ENCODE assay signal across 27 mouse cellular contexts in genomic region chr2:169787906-169788305, GRCm38 (mm10).
A peak's percentile ranks its signal among the peaks of the same experiment; 100 is the strongest.
DNase-seq lines count a peak whose midpoint lies in the region; ATAC-seq and TF ChIP-seq lines count a peak whose summit lies in the region.
"Had no signal": no experiment of that assay in that cellular context is flagged by ENCODE, and none has a peak within 500 bp of the region (broad histone marks: within the 10 kb centered on the region; RNA-seq: fewer than 3 reads in every experiment).

No protein-coding gene starts in this region.

- 34% methylated on average over 11 of the region's 11 CpGs for whole genome bisulfite sequencing in midbrain, embryonic 14.5 days
- WGBS in midbrain, embryonic 10.5 days, result 84% methylated on average over 11 of the region's 11 CpGs
- WGBS in limb, embryonic 10.5 days, result 24% methylated on average over 11 of the region's 11 CpGs
- WGBS in limb, embryonic 13.5 days, result 8% methylated on average over 11 of the region's 11 CpGs

- no peak for DNase-seq in gastrocnemius, adult 2 months
- DNase-seq in gastrocnemius, adult 18-20 months (ENCODE audit: low spot score), result no peak
- DNase-seq in midbrain, embryonic 14.5 days, result peak; percentile 23
- no peak for DNase-seq in midbrain, embryonic 10.5 days (ENCODE audit: low spot score)
- DNase-seq in limb, embryonic 10.5 days (ENCODE audit: low spot score), result peak; percentile 47
- DNase-seq: B cell, adult 2 months; cerebellum, adult 8-10 months; cerebellum, postnatal 36 days; gastrocnemius, postnatal 14 days; heart, postnatal 14 days; kidney, adult 18-20 months; kidney, postnatal 36 days; lung, postnatal 4 days; right cerebral cortex, adult 18-20 months; thymus, postnatal 4 days had no signal

- no peak overlapping the region for H3K4me3 ChIP-seq in gastrocnemius, adult 2 months
- H3K4me3 ChIP-seq in midbrain, embryonic 14.5 days (replicated peaks; ENCODE audit: low read depth, low read length), result no peak overlapping the region
- no peak overlapping the region for H3K4me3 ChIP-seq in midbrain, embryonic 10.5 days
- no peak overlapping the region for H3K4me3 ChIP-seq in limb, embryonic 10.5 days
- H3K4me3 ChIP-seq in limb, embryonic 13.5 days, result no peak overlapping the region
- H3K4me3 ChIP-seq: hindbrain, embryonic 10.5 days; layer of hippocampus, adult 2 months; left cerebral cortex, adult 2 months; megakaryocyte, embryonic 14.5 days; midbrain, embryonic 13.5 days had no signal

- no peaks in the 10 kb centered on the region for H3K27me3 ChIP-seq in midbrain, embryonic 14.5 days (ENCODE audit: control insufficient read depth, insufficient read depth, low read length)
- 0 out of 2 replicates have a peak, but pooled peaks cover 6% of the 10 kb centered on the region for H3K27me3 ChIP-seq in midbrain, embryonic 10.5 days (ENCODE audit: low read depth, poor library complexity, severe bottlenecking)
- no peaks in the 10 kb centered on the region for H3K27me3 ChIP-seq in limb, embryonic 10.5 days (ENCODE audit: low read depth, poor library complexity, severe bottlenecking)
- H3K27me3 ChIP-seq in limb, embryonic 13.5 days, result 0 out of 2 replicates have a peak, but pooled peaks cover 3% of the 10 kb centered on the region
- H3K27me3 ChIP-seq: CH12.LX; megakaryocyte, embryonic 14.5 days; midbrain, embryonic 13.5 days had no signal

- no peaks in the 10 kb centered on the region for H3K9me3 ChIP-seq in midbrain, embryonic 14.5 days (ENCODE audit: control insufficient read depth, low read length)
- no peaks in the 10 kb centered on the region for H3K9me3 ChIP-seq in midbrain, embryonic 10.5 days (replicated peaks)
- H3K9me3 ChIP-seq in limb, embryonic 10.5 days (replicated peaks), result no peaks in the 10 kb centered on the region
- no peaks in the 10 kb centered on the region for H3K9me3 ChIP-seq in limb, embryonic 13.5 days
- H3K9me3 ChIP-seq: hindbrain, embryonic 10.5 days; midbrain, embryonic 13.5 days had no signal

- H3K27ac ChIP-seq in gastrocnemius, adult 2 months, result peak overlapping the region; percentile 6; the same call in 1 of the 2 replicates
- H3K27ac ChIP-seq in midbrain, embryonic 14.5 days (replicated peaks; ENCODE audit: low read depth, low read length), result no peak overlapping the region
- H3K27ac ChIP-seq in midbrain, embryonic 10.5 days (replicated peaks), result no peak overlapping the region
- peak overlapping the region; percentile 17; the same call in 1 of the 2 replicates for H3K27ac ChIP-seq in limb, embryonic 10.5 days
- no peak overlapping the region for H3K27ac ChIP-seq in limb, embryonic 13.5 days
- H3K27ac ChIP-seq: hindbrain, embryonic 10.5 days; layer of hippocampus, adult 2 months; left cerebral cortex, adult 2 months; midbrain, embryonic 13.5 days; stomach, postnatal 0 days had no signal

- H3K36me3 ChIP-seq in midbrain, embryonic 14.5 days (ENCODE audit: control insufficient read depth, insufficient read depth, low read length), result no peaks in the 10 kb centered on the region
- no peaks in the 10 kb centered on the region for H3K36me3 ChIP-seq in midbrain, embryonic 10.5 days
- peaks cover 5% of the 10 kb centered on the region; the same call in 1 of the 2 replicates for H3K36me3 ChIP-seq in limb, embryonic 10.5 days
- no peaks in the 10 kb centered on the region; the same call in 1 of the 2 replicates for H3K36me3 ChIP-seq in limb, embryonic 13.5 days
- H3K36me3 ChIP-seq: hindbrain, embryonic 10.5 days; midbrain, embryonic 13.5 days had no signal

- intact Hi-C loops in gastrocnemius, adult 2 months (cut with DNase I), result no loop called here

- TF ChIP-seq CTCF in gastrocnemius, adult 2 months (IDR thresholded peaks at IDR 0.05), result no peak

- no peak overlapping the region for H3K4me2 ChIP-seq in midbrain, embryonic 14.5 days (ENCODE audit: low read length)
- H3K4me2 ChIP-seq in limb, embryonic 13.5 days (replicated peaks), result 0 out of 2 replicates have a peak overlapping the region, but pooled peaks have one; percentile 12
- H3K4me2 ChIP-seq: liver, embryonic 11.5 days; midbrain, embryonic 13.5 days had no signal

- no peak overlapping the region for H3K9ac ChIP-seq in midbrain, embryonic 14.5 days (replicated peaks; ENCODE audit: low read length)
- H3K9ac ChIP-seq in limb, embryonic 13.5 days, result no peak overlapping the region
- H3K9ac ChIP-seq: midbrain, embryonic 13.5 days had no signal

- no peak for ATAC-seq in midbrain, embryonic 14.5 days (ENCODE audit: low FRiP score, low TSS enrichment)
- ATAC-seq in limb, embryonic 13.5 days (ENCODE audit: low FRiP score, low read depth), result no peak
- no peak for ATAC-seq in CD4-positive, CD25-positive, alpha-beta regulatory T cell, adult 4 months
- ATAC-seq: activated CD4-positive, CD25-positive, alpha-beta regulatory T cell, adult 4 months; forebrain, embryonic 16.5 days; midbrain, embryonic 13.5 days had no signal

- peaks cover 15% of the 10 kb centered on the region; the same call in 1 of the 2 replicates for H3K4me1 ChIP-seq in midbrain, embryonic 14.5 days (ENCODE audit: control insufficient read depth, insufficient read depth, low read length)
- peaks cover 22% of the 10 kb centered on the region for H3K4me1 ChIP-seq in midbrain, embryonic 10.5 days
- H3K4me1 ChIP-seq in limb, embryonic 10.5 days, result peaks cover 84% of the 10 kb centered on the region
- H3K4me1 ChIP-seq in limb, embryonic 13.5 days, result peaks cover 62% of the 10 kb centered on the region

Comparison
In these comparisons a context has a peak if more than half of its experiments do, and no peak if none do; other contexts are left out.
1. DNase-seq: peak in midbrain, embryonic 14.5 days (single experiment) and limb, embryonic 10.5 days (single experiment); none in gastrocnemius, adult 2 months (single experiment), gastrocnemius, adult 18-20 months (single experiment) and midbrain, embryonic 10.5 days (single experiment).
2. H3K27ac ChIP-seq: peak in gastrocnemius, adult 2 months (single experiment) and limb, embryonic 10.5 days (single experiment); none in midbrain, embryonic 14.5 days (single experiment), midbrain, embryonic 10.5 days (single experiment) and limb, embryonic 13.5 days (single experiment).